Mouse (Mus musculus) hindbrain, embryonic 16.5 days (tissue): ENCODE data around the gene Arid3b. TPM values are rescaled to one million over a fixed set of nuclear protein-coding genes. Genes with fewer than 3 reads are reported as not detected.
A peak's percentile ranks its signal among the peaks of the same experiment; 100 is the strongest.

Experiments used
- ATAC-seq: fragments of 200-750 bp; cut with Nextera tagmentation; 2 replicates; pipeline ENCODE4 v1.8.0; 2017; ENCODE audit warnings: moderate TSS enrichment, moderate library complexity
- H3K27ac ChIP-seq: fragments of 300-500 bp; sonication (generic); 2 replicates; pipeline ENCODE4 v1.5.1; 2014; ENCODE audit warnings: low read depth, mild to moderate bottlenecking, control low read depth, low read length, moderate library complexity
- H3K27me3 ChIP-seq: fragments of 300-500 bp; sonication (generic); replicated peaks from 2 replicates; pipeline ENCODE4 v1.6.1; 2014; ENCODE audit warnings: low read length; ENCODE audit not compliant: control insufficient read depth, insufficient read depth
- H3K36me3 ChIP-seq: fragments of 300-500 bp; sonication (generic); 2 replicates; pipeline ENCODE4 v1.6.1; 2014; ENCODE audit warnings: mild to moderate bottlenecking, low read length, moderate library complexity, mixed read lengths; ENCODE audit not compliant: control insufficient read depth, insufficient read depth
- H3K4me1 ChIP-seq: fragments of 300-500 bp; sonication (generic); 2 replicates; pipeline ENCODE4 v1.6.1; 2014; ENCODE audit warnings: low read depth, low read length; ENCODE audit not compliant: control insufficient read depth, insufficient read depth
- H3K4me2 ChIP-seq: fragments of 300-500 bp; sonication (generic); 2 replicates; pipeline ENCODE4 v1.6.1; 2014; ENCODE audit warnings: mild to moderate bottlenecking, low read length, control low read depth, moderate library complexity
- H3K4me3 ChIP-seq: fragments of 300-500 bp; sonication (generic); 2 replicates; pipeline ENCODE4 v1.5.1; 2014; ENCODE audit warnings: mild to moderate bottlenecking, low read length, control low read depth, moderate library complexity
- H3K9ac ChIP-seq: fragments of 300-500 bp; sonication (generic); 2 replicates; pipeline ENCODE4 v1.6.1; 2014; ENCODE audit warnings: low read depth, mild to moderate bottlenecking, control low read depth, low read length, moderate library complexity
- H3K9me3 ChIP-seq: fragments of 300-500 bp; sonication (generic); 2 replicates; pipeline ENCODE4 v1.6.1; 2014; ENCODE audit warnings: mild to moderate bottlenecking, low read length, moderate library complexity; ENCODE audit not compliant: control insufficient read depth
- WGBS: fragments of 180-500 bp; shearing (Covaris S2); extraction: QIAGEN DNeasy Blood & Tissue Kit; methylation state at CpG from one replicate; pipeline ENCODE4 v1.1.7; 2014; 5-methylcytosine and 5-hydroxymethylcytosine counted together
- polyA plus RNA-seq: library from polyadenylated mRNA; unstranded; fragments of >200 nt; fragmentation: Nextera tagmentation; extraction: Ambion mirVana; gene quantifications from 2 replicates; pipeline ENCODE4 v1.2.1, GENCODE M21; 2015

Gene Arid3b
- polyA plus RNA-seq, 1 experiment from 2014 or later: 5.4 TPM

DNA sequence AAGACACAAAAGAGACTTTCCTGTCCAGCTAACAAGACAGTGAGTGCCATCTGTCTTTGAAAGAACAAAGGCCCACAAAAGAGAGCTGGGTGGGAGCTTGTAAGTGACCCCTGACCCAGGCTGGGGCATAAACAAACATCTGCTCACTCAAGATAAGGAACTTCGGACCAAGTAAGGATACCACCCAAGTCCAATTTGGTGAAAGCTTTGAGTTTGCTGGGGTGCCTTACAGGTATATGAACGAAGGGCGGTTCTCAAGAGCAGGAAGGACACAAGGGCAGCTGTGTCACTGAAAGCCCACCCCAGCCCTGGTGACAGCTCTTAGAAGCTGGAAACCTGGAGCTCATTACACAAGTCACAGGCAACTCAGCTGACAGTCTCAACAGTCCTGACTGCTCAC is 62.8 kb downstream of the Arid3b start:
- no peaks in the 10 kb centered on the region for H3K36me3 ChIP-seq

DNA sequence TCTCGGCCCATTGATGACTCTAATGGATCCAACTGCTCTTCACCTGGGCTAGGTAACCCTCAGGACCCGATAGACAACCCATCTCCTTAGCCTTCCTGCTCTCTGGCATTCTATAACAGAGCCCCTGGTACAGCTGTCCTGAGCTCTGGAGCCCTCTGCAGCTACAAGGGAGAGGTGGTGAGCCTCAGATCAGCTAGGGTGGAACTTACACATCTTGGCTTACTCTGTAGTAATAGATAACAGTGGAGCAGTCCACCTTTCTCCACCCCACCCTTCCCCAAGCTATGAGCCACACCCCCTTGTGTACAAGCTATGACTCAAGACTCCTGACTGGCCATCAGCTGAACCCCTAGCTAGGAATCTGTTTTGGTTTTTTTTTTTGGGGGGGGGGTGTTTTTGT is 65.8 kb downstream of the Arid3b start:
- no peaks in the 10 kb centered on the region for H3K36me3 ChIP-seq
- H3K27ac ChIP-seq: no peak overlapping the region
- peaks cover 8% of the 10 kb centered on the region for H3K4me1 ChIP-seq
- WGBS: 89% methylated on average over 2 of the region's 2 CpGs
- no peak for ATAC-seq
- no peaks in the 10 kb centered on the region for H3K27me3 ChIP-seq
- no peak overlapping the region for H3K4me3 ChIP-seq
- no peak overlapping the region for H3K4me2 ChIP-seq
- H3K9me3 ChIP-seq: no peaks in the 10 kb centered on the region
- H3K9ac ChIP-seq: no peak overlapping the region

More for the DNA sequence above, 62.8 kb downstream of the Arid3b start:
- no peak overlapping the region for H3K4me3 ChIP-seq
- no peak overlapping the region for H3K27ac ChIP-seq
- 83% methylated on average over 3 of the region's 3 CpGs for WGBS
- no peaks in the 10 kb centered on the region for H3K9me3 ChIP-seq
- H3K4me2 ChIP-seq: no peak overlapping the region
- H3K27me3 ChIP-seq: no peaks in the 10 kb centered on the region
- H3K4me1 ChIP-seq: no peaks in the 10 kb centered on the region
- ATAC-seq: no peak
- H3K9ac ChIP-seq: no peak overlapping the region

DNA sequence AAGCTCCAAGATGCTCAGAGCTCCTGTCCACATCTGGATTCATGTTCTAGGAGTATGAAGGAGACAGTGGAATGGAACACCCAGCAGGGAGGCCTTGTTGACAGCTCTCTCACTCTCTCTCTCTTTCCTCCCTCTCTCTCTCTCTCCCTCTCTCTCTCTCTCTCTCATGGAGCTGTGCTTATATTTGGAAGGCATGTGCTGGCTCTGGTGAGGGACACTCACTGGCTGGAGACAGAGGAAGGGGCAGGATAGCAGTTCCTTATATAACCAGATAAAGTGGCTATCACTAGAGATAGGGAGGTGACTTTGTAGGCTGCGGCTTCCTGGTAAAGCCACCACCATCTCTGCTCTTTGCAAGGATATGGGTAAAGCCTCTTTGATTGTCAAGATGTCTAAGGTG is 66.4 kb downstream of the Arid3b start:
- no peak for ATAC-seq
- 94% methylated on average over 1 of the region's 1 CpGs for WGBS
- Histone ChIP-seq H3K9ac (no peak overlapping the region), H3K4me1 (peaks cover 8% of the 10 kb centered on the region), H3K36me3 (no peaks in the 10 kb centered on the region), H3K27ac (no peak overlapping the region), H3K27me3 (no peaks in the 10 kb centered on the region), H3K9me3 (no peaks in the 10 kb centered on the region), H3K4me3 (no peak overlapping the region), H3K4me2 (no peak overlapping the region)

DNA sequence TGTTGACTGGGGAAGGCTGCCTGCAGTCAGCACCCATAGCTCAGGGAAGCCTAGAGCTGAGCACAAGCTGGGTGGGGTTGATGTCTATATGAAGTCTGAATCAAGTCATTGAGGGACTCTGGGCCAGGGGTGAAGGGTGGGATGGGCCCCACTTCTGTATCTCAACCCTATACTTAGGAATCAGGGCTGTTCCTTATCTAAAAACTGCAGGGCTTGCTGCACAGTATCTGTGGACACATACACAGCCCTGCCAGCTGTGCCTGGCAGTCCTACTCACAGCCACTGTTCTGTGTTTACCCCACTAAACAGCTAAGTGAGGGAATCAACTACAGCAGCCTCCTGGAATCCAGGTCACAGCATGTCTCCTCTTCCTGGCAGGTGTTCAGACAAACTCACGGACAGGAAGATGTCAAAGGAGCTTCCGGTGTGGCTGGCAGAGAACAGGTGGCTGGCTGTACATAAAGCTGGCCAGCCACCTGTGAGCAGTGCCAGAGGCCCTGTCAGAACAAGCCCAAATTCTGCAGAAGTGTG is 67.0 kb downstream of the Arid3b start:
- 63% methylated on average over 2 of the region's 2 CpGs for WGBS

DNA sequence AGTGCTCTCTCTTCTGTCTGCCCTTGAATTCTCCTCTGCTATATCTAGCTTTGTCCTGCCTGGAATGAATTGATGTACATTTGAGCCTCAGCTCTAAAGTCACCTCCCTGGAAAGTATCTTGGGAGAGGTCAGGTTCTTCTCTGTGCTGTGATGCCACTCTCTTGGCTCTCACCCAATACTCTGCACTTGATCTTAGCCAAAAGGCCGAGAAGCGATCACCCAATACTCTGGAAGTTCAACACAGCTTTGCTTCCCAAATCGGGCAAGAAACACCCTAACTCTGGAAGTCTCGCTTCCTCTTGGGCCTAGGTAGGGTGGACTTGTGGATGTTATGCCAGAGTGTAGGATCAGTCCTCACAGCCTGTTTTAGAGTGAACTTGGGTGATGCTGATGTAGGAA is 69.4 kb downstream of the Arid3b start:
- Histone ChIP-seq H3K4me1 (peaks cover 27% of the 10 kb centered on the region), H3K4me2 (no peak overlapping the region), H3K27me3 (no peaks in the 10 kb centered on the region), H3K9me3 (no peaks in the 10 kb centered on the region), H3K36me3 (no peaks in the 10 kb centered on the region), H3K9ac (no peak overlapping the region), H3K4me3 (no peak overlapping the region), H3K27ac (no peak overlapping the region)
- ATAC-seq: no peak
- 95% methylated on average over 4 of the region's 4 CpGs for WGBS

More for the DNA sequence above, 67.0 kb downstream of the Arid3b start:
- Histone ChIP-seq H3K4me2 (no peak overlapping the region), H3K27me3 (no peaks in the 10 kb centered on the region), H3K9me3 (no peaks in the 10 kb centered on the region), H3K4me1 (peaks cover 8% of the 10 kb centered on the region), H3K36me3 (no peaks in the 10 kb centered on the region), H3K27ac (no peak overlapping the region), H3K4me3 (no peak overlapping the region), H3K9ac (no peak overlapping the region)
- no peak for ATAC-seq

DNA sequence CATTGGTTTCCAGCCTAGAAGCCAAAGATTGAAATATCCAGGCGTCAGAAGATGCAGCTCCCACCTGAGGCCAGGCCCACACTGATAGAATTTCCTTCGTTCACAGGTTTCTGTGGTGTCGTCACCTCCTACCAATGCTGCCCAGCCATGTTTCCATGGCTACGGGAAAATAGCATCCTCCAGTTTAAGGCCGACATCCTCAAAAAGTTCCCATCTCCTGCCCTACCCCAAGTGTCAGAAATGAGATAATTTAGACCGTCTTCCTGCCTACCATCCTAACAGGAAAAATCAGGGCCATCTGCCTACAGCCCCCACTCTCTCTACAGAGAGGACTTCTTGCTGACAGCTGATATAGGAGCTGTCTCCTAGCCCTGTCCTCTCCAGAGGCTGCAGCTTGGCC is 70.2 kb downstream of the Arid3b start:
- H3K4me3 ChIP-seq: peak overlapping the region; percentile 96
- no peaks in the 10 kb centered on the region for H3K27me3 ChIP-seq
- peak overlapping the region; percentile 99 for H3K27ac ChIP-seq
- 26% methylated on average over 6 of the region's 6 CpGs for whole genome bisulfite sequencing
- H3K36me3 ChIP-seq: peaks cover 1% of the 10 kb centered on the region
- peaks cover 32% of the 10 kb centered on the region for H3K4me1 ChIP-seq
- H3K9me3 ChIP-seq: no peaks in the 10 kb centered on the region
- peak overlapping the region; percentile 96 for H3K4me2 ChIP-seq
- peak overlapping the region; percentile 94 for H3K9ac ChIP-seq
- ATAC-seq: no peak

DNA sequence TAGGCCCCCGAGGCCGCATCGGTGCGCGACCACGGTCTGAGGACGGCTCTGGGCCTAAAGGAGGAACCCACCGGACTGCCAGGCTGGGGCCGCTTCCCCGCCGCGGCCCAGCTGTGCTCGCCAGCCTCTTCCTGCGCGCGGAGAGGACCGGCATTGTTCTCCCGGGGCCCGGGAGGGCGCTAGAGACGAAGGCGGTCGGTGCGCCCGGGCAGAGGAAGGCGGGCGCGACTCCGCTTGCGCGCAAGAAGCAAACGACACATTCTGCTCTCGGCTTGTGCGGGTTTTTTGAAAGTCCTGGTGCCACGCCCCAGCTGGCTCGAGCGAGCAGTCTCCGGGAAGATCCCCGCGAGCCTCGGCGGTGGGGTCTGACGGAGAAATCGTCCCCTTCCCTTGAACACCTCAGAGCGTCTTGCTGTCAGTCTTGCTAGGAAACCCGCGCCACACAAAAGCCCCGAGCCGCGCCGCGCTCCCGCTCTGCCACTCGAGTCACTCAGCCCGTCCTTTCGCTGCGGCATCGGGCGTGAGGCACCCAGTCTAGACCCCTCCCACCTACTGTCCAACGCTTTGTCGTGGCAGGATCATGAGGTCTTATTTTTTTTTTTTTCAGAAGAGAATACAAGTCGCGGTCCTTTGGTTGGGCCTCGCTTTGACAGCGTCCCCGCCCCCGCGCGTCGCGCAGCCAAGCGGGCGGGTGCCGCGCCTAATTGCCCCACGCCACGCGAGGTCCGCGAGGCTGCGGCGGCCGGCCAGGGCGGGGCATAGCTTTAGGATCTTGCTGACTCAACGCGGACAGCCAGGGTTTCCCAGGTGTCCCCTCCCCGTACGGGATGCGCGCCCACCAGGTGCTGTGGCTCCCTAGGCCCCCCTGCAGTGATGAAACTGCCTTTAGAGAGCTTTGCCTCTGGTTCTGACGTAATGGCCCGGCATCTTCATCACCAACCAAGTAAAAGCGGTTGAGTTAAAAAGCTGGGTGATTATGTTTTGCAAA is 70.9 kb downstream of the Arid3b start, which contains the start of gene Clk3:
Gene Clk3, minus strand, starts transcription at position 497 of the 988 bp plus-strand sequence.
- Histone ChIP-seq H3K36me3 (peaks cover 9% of the 10 kb centered on the region), H3K9ac (peak within 1 kb of the TSS; percentile 94), H3K27ac (peak within 1 kb of the TSS; percentile 99), H3K27me3 (no peaks in the 10 kb centered on the region), H3K4me2 (peak within 1 kb of the TSS; percentile 96), H3K9me3 (no peaks in the 10 kb centered on the region), H3K4me3 (peak within 1 kb of the TSS; percentile 96), H3K4me1 (peaks cover 32% of the 10 kb centered on the region)
- peak; percentile 60 for ATAC-seq
- under 1% methylated on average over 93 of the region's 93 CpGs for WGBS

DNA sequence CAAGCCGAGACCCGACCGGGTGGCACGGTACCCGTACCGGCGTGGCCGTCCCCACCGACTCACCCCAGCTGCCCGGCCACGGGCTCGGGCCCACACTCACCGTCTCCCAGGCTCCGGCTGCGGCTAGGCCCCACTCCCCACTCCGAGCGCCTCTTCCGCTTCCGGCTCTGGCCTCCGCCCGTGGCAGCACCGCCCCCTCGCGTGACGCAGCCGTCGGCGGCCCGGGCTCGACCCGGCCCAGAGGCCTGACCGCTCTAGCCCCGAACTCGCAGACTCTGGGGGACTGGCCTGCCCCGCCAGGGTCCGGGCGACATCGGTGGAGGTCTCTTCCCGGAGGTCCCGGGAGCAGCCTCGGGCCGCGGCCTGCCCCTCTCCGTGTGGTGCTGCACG is 71.6 kb downstream of the Arid3b start:
- peaks cover 32% of the 10 kb centered on the region for H3K4me1 ChIP-seq
- 0% methylated on average over 39 of the region's 45 CpGs for WGBS
- H3K27me3 ChIP-seq: no peaks in the 10 kb centered on the region
- peak overlapping the region; percentile 99 for H3K27ac ChIP-seq
- peak; percentile 93 for ATAC-seq
- peak overlapping the region; percentile 94 for H3K9ac ChIP-seq
- no peaks in the 10 kb centered on the region for H3K9me3 ChIP-seq
- peaks cover 16% of the 10 kb centered on the region for H3K36me3 ChIP-seq
- H3K4me2 ChIP-seq: peak overlapping the region; percentile 96
- peak overlapping the region; percentile 96 for H3K4me3 ChIP-seq
